Mouse (Mus musculus): Measurements from ENCODE around the gene Fbln2.

Gene Fbln2

DNA sequence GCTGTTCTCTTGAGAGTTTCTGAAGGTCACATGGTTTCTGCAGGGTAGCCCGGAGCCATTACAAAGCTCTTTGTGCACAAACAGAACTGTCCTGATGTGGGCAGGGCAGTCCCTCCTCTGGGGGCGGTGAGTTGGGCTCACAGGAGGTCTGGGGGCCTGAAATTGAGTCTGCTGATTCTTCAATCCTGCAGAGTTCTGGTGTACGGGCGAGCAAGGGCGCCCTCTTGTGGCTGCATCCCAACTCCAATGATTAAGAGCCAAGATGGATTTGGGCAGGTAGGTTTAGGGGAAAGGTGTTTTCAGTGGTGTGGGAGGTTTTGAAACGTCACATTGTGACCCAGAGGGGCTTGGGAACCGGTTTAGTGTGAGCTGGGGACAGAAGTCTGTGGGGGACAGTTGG lies 65.3 kb downstream of the Fbln2 start:
- in situ Hi-C loops (cut with MboI, MseI): loop anchor here in 1 of 2 experiments (5.0 to 10.0 kb wide), 2 partner anchors 110 to 1347 kb away; no protein-coding TSS in a partner anchor

DNA sequence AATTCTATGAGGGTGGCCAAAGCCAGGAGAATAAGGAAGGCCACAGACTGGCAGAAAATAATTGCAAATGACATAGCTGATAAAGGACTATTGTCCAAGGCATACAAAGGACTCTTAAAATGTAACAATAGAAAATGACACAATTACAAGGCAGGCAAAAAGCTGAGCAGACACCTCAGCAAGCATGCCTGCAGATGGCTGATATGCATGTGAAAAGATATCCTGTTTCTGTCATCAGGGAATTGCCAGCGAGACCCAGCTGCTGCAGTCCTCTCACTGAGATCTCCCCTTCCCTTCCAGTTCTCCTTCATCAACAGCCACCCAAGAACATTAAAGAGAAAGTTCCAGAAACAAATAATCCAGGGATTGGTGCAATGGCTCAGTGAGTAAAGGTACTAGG lies 66.0 kb downstream of the Fbln2 start:
- in situ Hi-C loops (cut with MboI, MseI): loop anchor here in 1 of 2 experiments (5.0 to 10.0 kb wide), 2 partner anchors 111 to 1346 kb away; no protein-coding TSS in a partner anchor

DNA sequence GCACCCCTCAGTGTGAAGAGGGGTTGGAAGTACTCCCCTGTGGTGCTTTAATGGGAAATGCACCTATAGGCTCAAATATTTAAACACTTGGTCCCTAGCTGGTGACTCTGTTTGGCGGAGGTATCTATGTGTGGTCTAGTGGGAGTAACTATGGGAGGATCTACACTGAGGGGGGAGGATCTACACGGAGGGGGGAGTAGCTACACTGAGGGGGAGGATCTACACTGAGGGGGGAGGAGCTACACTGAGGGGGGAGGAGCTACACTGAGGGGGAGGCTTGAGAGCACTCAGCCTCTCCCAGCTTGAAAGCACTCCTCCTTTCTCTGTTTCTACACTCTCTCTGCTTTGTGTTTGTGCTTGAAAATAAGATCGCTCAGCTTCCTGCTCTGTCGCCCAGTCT lies 67.2 kb downstream of the Fbln2 start:
- in situ Hi-C loops (cut with MboI, MseI): loop anchor here in 1 of 2 experiments (5.0 to 10.0 kb wide), 2 partner anchors 112 to 1345 kb away; no protein-coding TSS in a partner anchor

DNA sequence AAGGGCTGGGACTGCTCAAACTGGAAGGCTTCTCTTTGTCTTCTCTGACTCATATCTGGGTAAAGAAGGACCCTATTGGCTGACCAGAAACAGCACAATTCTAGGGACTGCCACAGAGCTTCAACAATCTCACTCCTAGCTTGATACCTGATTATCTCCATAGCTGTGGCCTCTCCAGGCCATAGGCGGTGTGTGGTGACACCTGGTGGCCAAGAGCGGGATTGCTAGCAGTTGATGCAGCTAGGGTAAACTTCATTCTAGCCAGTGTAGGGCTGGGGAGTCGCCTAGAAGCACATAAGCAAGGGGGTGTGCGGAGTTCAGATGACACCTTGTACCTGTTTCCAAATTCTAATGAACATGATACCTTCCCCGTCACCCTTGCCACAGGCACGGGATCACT lies 69.0 kb downstream of the Fbln2 start:
- in situ Hi-C loops (cut with MboI, MseI): loop anchor here (5.0 kb wide), 3 partner anchors 119 to 231 kb away; partner anchors contain the start of gene Wnt7a (in 1 of the 2)

DNA sequence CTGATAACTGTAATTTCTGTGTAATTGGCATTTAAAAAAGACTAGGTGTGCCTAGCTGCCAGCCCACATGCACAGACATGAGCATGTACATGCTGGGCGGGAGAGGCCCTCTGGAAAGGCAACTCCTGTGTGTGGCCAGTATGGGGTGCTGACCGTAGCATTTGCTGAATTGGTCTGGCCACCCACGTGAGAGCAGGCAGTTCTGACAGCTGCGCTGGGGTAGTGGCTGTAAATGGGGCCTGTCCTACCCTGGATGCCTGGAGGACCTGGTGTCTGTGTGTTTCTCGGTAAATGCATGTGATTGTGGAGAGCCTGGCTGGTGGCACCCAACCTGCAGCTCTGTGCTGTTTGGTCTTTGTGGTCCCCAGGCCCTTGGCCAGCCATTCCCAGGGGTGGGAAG lies 69.5 kb downstream of the Fbln2 start:
- in situ Hi-C loops (cut with MboI, MseI): loop anchor here (5.0 kb wide), 3 partner anchors 119 to 231 kb away; partner anchors contain the start of gene Wnt7a (in 1 of the 2)

DNA sequence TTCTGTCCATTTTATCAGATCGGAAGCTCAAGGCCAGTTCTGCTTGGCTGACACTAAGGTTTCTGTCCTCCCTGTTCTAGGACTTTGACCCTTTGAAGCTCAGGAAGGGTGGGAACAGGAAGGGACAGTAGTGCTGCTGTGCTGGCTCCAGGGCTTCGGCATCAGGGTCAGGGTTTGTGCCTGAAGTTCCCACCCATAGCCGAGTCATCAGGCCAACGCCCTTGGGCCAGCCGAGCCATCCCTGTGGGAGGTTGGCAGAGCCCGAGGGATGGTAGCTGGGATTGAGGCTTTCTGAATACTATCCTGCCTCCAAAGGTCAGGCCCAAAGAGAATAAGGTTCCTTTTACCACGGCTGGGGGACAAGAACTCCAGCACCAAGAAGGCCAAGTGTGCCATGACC lies 70.8 kb downstream of the Fbln2 start:
- in situ Hi-C loops (cut with MboI, MseI): loop anchor here (5.0 kb wide), 3 partner anchors 121 to 229 kb away; partner anchors contain the start of gene Wnt7a (in 1 of the 2)

DNA sequence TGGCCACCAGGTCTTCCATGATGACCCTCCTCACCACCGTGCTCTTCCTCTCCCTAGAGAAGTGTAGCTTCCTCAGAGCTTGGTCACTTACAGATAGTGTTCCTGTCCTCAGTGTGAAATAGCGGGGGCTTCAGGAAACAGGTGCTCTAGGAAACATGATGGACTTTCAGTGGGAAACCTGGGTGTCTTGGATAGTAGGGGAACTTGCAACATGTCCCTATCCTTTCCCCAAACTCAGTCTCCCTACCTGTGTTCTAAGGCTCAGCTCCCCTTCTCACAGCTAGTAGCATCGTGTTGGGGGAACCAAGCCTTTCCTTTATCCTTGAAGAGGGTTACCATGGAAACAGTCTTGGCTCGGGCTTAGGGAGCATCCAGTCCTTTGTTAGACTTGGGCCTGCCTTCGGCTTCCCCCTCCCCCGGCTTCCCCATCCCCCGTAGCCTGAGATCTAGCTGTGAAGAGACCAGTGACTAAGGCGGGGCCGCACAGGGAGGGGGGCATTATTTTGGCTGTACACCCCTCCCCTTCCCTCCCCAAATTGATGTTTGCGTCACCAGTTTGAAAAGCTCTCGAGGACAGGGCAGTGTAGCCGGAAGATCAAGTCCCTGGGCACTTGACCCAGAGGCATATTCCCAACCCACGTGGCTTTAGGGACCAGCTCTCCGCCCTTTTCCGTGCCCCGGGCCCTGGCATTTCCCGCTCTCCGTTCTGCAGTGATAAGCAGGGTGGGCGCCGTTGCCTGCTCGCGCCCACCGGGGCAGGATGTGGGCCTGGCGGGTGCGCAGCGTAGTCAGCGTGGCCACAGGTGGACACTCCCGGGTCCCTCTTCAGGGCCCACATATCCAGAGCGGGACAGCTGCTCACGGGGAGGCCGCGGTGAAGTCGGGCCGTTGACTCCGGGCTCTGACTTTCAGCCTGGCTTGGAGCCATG lies 72.5 kb downstream of the Fbln2 start:
- in situ Hi-C loops (cut with MboI, MseI): loop anchor here (5.0 kb wide), 3 partner anchors 122 to 228 kb away; partner anchors contain the start of gene Wnt7a (in 2 of the 2)

DNA sequence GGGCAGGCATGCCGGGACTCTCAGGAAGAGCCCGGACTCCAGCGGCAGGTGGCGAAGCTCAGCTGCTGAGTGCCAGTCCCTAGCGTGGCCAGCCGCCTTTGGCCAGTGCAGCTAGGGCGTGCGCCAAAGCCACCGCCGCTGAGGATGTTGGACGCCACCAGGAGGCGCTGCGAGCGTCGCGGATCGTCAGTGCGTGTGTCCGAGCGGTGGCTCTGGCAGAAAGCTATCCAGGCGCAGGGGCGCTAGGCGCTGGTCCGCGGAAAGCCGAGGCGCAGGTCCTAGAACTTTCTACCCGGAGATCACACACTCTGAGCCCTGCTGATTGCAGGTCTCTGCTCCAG lies 73.2 kb downstream of the Fbln2 start:
- in situ Hi-C loops (cut with MboI, MseI): loop anchor here in 1 of 2 experiments (5.0 kb wide), 1 partner anchor 127 kb away; the partner anchor contains the start of gene Wnt7a

DNA sequence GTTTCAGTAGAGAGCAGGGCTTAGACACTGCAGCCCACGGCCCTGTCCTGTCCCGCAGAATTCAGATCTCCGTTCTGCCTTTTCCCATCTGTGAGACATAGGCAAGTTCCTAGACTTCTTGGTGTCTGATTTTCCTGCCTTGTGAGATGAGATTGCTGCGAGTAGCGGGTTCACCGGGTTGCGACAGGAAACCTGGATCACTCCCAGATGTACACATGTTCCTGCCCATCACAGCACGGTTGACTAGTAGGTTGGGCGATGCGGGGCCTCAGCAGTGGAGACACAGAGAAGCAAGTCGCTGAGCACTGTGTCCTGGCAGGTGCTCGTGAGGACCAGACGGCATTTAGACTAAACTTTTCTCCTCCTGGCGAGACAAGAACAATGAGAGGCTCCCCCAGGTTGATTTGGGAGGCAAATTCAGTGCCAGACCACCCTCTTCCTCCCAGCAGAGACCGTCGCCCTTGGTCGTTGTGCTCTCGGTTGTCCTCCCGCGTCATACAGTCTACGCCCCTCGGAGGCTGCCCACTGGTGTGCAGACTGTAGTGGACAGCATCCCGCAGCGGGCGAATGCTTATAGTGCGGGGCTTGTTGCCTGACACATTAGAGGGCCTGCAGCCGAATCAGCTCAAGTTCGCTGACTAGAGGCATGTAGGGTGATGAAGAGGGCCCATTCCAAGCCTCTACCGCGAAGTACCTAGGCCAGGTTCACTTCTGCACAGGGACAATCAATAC lies 73.7 kb downstream of the Fbln2 start:
- in situ Hi-C loops (cut with MboI, MseI): loop anchor here in 1 of 2 experiments (5.0 kb wide), 1 partner anchor 126 kb away; the partner anchor contains the start of gene Wnt7a

DNA sequence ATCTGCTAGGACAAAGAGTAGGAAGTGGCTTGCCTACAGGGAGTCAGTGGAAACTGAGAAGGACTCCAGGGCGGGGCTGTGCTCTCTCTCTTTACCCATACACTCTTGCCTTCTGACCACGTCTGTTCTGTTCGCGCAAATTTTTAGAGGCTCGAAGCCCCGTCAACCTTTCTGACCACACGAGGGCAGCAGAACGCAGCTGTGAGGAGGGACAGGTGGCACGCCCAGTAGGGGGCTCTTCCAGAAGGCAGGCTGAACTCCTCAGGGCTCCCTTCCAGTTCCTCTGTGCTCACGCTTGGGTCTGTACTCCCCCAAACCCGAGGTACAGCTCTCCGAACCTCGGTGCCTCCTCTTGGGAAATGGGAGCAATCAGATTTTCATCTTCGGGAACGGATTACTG lies 74.4 kb downstream of the Fbln2 start:
- in situ Hi-C loops (cut with MboI, MseI): loop anchor here in 1 of 2 experiments (5.0 kb wide), 1 partner anchor 126 kb away; the partner anchor contains the start of gene Wnt7a

DNA sequence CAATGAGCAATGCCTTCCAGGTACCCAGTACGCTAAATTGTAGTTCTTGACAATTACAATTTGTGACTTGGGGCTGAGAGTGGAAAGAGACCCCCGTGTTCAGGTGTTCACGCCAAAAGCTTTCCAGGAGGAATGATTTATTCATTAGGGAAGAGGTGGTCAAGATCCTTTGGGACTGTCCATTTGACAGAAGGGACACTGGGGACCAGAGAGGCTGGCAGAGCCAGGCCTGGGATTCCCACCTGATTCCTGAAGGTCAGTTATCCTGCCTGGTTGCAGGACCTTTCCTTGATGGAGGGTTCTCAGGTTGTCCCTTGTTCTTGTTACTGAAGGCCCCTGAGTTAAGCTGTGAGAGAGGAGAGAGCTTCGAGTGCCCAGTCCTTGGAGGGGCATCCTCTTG lies 74.9 kb downstream of the Fbln2 start:
- in situ Hi-C loops (cut with MboI, MseI): loop anchor here in 1 of 2 experiments (5.0 kb wide), 1 partner anchor 125 kb away; the partner anchor contains the start of gene Wnt7a

DNA sequence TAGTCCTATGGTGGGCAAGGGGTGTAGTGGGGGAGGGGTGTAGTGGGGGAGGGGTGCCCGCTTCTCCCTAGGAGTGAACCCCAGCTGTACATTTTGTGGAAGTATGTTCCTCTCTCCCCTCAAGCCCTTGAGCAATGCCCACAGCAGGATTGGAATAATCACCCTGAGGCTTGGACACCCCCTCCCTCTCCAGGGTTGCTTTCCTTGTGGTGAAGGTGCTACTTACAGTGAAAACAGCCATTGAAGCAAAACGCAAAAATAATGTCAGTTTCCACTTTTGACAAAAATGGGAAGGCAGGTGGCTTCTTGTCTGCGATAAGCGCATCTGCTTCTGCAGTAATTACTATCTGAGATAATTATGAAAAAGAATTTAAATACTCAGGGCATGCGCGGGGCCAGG lies 75.4 kb downstream of the Fbln2 start:
- in situ Hi-C loops (cut with MboI, MseI): loop anchor here in 1 of 2 experiments (5.0 kb wide), 1 partner anchor 125 kb away; the partner anchor contains the start of gene Wnt7a

DNA sequence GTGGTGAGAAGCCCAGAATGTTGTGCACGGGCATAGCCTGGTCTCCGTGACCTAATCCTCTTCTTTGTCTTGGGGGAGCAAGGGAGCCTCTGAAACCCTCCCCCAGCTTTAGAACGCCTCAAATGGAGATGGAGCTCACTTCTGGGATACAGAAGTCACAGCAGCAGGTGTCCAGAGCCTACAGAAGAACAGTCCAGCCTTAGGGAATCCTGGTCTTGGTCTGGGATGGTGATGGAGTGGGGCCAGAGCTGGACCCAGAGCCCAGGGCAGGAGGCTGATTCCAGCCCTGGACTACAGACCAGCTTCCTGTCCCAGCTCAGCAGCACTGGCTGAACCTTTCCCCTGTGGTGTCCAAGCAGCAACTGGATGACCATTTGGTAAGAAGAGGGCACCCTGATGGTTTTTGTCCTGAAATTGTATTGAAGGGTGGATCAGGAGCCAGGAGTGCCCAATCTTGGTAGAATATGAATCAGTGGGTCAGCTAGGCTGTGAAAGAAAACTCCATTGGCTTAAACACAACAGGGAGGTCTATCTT lies 76.1 kb downstream of the Fbln2 start:
- in situ Hi-C loops (cut with MboI, MseI): loop anchor here in 1 of 2 experiments (5.0 kb wide), 1 partner anchor 124 kb away; the partner anchor contains the start of gene Wnt7a

DNA sequence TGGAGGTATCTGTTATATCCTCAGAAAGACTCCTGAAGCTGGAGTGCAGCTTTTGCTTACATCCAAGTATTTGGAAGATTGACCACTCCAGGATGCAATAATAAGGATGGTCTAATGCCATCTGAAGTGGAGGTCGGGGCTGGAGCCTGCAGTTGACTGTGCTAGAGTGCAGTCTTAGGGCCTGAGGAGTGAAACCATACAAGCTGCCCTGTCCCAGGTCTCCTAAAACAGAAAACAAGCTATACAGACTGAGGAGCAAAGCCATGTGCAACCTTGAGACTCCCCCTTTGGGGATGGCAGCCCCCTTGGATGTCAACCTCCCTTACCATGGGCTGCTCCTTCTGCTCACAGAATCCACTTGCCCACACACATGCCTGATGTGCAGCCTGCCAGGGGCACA lies 76.7 kb downstream of the Fbln2 start:
- in situ Hi-C loops (cut with MboI, MseI): loop anchor here in 1 of 2 experiments (5.0 kb wide), 1 partner anchor 123 kb away; the partner anchor contains the start of gene Wnt7a

DNA sequence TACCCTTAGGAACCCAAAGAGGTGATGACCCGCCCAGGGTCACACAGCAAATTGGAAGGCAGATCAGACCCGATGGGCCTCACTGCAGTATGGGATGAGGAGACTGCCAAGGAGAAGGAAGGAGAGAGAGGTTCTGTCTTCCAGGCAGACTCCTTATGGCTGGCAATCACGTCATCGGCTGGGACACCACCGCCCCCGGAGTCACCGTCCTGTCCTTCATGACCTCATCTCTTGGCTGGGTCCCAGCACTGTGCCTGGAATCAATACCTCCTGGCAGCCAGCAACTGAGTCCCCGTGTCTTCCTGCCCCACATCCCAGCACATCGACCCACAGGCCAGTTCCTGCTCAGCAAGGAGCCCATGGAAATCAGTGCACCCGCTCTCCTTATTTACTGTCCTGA lies 78.7 kb downstream of the Fbln2 start:
- in situ Hi-C loops (cut with MboI, MseI): no loop called here

DNA sequence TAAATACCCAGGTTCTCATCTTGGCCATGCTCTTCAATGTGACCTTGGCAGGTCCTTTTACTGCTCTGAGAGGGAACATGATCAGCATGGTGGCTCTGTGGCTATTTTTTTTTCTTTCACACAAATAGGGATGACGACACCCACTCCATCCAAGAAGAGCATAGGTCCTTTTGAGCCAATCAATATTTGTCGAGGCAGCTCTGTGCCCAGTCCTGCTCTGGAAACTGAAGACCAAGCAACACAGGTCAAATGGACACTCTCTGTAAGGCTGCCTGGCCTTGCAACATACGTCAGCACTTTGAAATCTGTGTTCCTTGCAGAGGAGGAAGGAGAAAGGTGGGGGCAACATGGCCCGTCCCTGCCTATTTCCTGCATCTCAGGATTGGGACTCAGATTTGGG lies 83.2 kb downstream of the Fbln2 start:
- in situ Hi-C loops (cut with MboI, MseI): no loop called here

DNA sequence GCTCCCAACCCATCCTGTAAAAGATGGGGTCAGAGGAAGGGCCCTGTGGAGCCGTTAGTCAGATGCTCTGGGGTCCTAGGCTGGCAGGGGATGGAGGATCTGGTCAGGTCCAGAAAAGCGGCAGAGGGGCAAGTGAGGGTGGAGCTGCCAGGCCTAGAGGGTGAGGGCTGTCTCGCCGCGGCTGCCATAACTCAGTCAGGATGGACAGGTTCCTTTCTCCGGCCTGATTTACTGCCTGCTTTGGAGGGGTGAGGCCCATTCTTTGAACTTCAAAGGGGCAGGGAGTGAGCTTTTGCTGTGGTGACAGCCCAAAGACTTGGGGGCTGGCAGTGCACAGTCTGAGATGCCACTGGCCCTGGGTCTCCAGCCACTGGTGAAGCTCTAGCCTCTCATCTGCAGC lies 86.6 kb downstream of the Fbln2 start:
- in situ Hi-C loops (cut with MboI, MseI): no loop called here

DNA sequence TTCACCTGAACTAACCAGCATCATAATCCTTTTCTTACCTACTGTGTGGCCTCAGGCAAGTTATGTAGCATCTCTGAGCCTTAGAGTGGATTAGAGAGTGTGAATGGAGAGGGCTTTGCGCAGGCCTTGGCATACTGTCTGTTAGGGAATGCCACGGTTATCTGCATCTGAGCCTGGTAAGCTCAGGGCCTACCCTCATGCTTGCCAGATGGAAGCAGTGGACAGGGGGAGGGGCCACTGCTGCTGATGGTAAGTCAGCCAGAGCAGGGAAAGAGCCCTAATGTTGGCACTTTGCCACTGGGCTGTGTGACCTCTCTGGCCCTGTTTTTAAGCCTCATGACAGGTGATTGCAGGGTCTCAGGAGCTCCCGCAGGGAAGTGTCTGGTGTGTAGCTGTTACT lies 87.8 kb downstream of the Fbln2 start:
- in situ Hi-C loops (cut with MboI, MseI): no loop called here

DNA sequence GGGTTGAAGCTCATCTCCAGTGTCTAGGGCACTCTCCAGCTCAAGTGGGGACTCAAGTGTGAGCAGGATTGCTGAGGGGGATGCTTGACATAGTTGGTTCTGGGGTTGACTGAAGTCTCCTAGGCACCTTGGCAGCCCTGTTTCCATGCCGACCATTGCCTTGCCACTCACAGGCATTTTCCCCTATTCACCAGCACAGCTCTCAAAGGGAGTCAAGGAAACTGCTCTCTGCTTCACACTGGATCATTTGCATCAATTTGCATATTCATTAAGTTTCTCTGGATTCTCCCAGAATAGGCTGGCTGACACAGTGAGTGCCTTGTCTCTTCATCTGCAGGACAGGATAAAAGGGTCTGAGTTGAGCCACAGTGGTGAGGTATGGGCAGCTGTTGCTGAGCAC lies 89.6 kb downstream of the Fbln2 start:
- in situ Hi-C loops (cut with MboI, MseI): no loop called here

DNA sequence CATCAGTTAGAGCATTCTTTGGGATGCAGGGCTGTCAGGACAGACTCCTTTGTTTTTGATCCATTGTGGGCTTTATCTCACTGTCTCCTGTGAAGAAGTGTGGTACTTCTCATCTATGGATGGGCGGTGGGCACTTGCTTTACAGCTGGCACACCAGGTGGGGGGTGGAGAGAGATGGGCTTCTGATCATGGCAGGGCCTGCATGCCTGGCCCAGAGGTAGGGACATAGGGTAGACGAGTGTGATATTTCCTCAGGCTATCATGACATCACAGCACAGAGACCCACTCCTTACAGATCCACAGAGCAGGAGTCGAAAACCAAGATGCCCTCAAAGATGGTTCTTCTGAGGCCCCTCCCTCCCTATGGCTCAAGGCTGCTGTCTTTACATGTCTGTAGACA lies 90.1 kb downstream of the Fbln2 start:
- in situ Hi-C loops (cut with MboI, MseI): no loop called here

DNA sequence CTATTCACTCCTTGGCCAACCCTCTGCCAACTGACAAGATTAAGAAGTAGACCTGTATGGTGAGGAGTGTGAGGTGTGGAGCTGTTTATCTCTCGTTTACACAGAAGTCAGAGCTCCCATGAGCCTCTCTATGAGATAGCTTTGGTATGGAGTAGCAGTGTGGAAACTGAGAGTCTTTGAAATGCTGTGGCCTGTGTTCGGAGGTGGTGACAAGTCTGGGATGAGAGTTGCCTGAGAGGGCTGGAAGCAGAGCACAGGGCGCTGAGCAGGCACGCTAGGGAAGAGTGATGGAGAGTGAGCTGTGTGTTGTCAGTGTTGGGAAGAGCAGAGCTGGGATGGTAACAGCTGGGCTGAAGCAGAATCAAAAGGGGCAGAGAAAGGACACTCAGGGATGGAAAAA lies 91.9 kb downstream of the Fbln2 start:
- in situ Hi-C loops (cut with MboI, MseI): no loop called here

Data from T-helper 17 cell (primary cell).